Mouse (Mus musculus) R1 (cell line): ENCODE measurements around the gene Pdxdc1.

Experiments
- DNase-seq: peaks from one replicate; pipeline ENCODE4 v3.0.0-alpha.2; 2018; ENCODE audit warnings: low read depth, low spot score

Gene Pdxdc1

GRCm38 (mm10) chr16:13818560-13819393 is 84.2 kb downstream of the Pdxdc1 start, which contains the start of gene Ntan1:
Ntan1 (plus strand) TSS chr16:13818845.
- DNase-seq: peak; percentile 98

- no peak for DNase-seq
Observed at GRCm38 (mm10) chr16:13813200-13813599, 89.7 kb downstream of the Pdxdc1 start.

GRCm38 (mm10) chr16:13812152-13812551 is 90.8 kb downstream of the Pdxdc1 start:
- DNase-seq: peak; percentile 51

GRCm38 (mm10) chr16:13808410-13808809 is 94.5 kb downstream of the Pdxdc1 start:
- no peak for DNase-seq

- no peak for DNase-seq
Observed at GRCm38 (mm10) chr16:13807616-13808015, 95.3 kb downstream of the Pdxdc1 start.

- peak; percentile 77 for DNase-seq
Observed at GRCm38 (mm10) chr16:13804666-13805065, 98.3 kb downstream of the Pdxdc1 start.

GRCm38 (mm10) chr16:13801231-13801630 is 101.7 kb downstream of the Pdxdc1 start:
- DNase-seq: no peak

- no peak for DNase-seq
Observed at GRCm38 (mm10) chr16:13796746-13797175, 106.2 kb downstream of the Pdxdc1 start.

- peak; percentile 41 for DNase-seq
Observed at GRCm38 (mm10) chr16:13793441-13793840, 109.5 kb downstream of the Pdxdc1 start.

- peak; percentile 97 for DNase-seq
Observed at GRCm38 (mm10) chr16:13785932-13786331, 117.0 kb downstream of the Pdxdc1 start.
